Comparison of ENCODE assay signal across 8 mouse cellular contexts in the genomic region with DNA sequence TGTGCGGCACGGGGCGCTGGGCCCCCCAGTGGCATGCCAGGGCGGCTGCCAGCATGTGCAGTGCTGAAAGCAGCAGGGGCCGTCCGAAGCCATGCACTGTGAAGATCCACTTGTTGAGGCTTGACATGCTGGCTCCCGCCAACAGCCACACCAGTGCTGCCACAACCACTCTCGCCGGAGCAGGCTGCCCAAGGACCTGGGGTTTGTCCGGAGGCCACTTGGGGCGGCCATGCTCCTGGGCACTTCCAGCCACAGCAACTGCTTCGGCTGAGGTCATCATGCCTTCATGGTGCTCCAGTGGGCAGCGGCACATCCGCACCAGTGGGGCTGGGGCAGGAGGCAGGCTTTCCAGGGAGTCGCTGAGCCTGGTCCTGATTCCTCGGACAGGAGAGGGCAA. TPM values are rescaled to one million over a fixed set of nuclear protein-coding genes. Genes with fewer than 3 reads are reported as not detected.
DNase-seq lines count a peak whose midpoint lies in the region; ATAC-seq and TF ChIP-seq lines count a peak whose summit lies in the region.

No protein-coding gene starts in this region.

- H3K4me1 ChIP-seq in cortical plate, adult 2 months (ENCODE audit: control insufficient read depth, insufficient read depth, low read length): peaks cover 19% of the 10 kb centered on the region
- peaks cover 47% of the 10 kb centered on the region for H3K4me1 ChIP-seq in heart, embryonic 10.5 days

- no peak for ATAC-seq in CD4-positive, CD25-positive, alpha-beta regulatory T cell, adult 4 months

- H3K27me3 ChIP-seq in heart, embryonic 10.5 days (ENCODE audit: insufficient read depth, poor library complexity, severe bottlenecking): peaks cover 18% of the 10 kb centered on the region
- no peaks in the 10 kb centered on the region for H3K27me3 ChIP-seq in splenic B cell, adult 2 months (ENCODE audit: control insufficient read depth, insufficient read depth, low read length, poor library complexity, severe bottlenecking)

- TF ChIP-seq CTCF in cortical plate, adult 2 months (IDR thresholded peaks at IDR 0.05; ENCODE audit: extremely low read depth, insufficient read depth, low read length): no peak

- no peak for TF ChIP-seq POLR2A in cortical plate, adult 2 months (IDR thresholded peaks at IDR 0.05; ENCODE audit: extremely low read depth, insufficient read depth, low read length)

- H3K27ac ChIP-seq in cortical plate, adult 2 months (ENCODE audit: insufficient read depth, low read length): peak overlapping the region; percentile 85
- H3K27ac ChIP-seq in heart, embryonic 10.5 days: peak overlapping the region; percentile 83

- 3% methylated on average over 16 of the region's 16 CpGs for WGBS in heart, embryonic 10.5 days

- H3K4me3 ChIP-seq in cortical plate, adult 2 months (ENCODE audit: insufficient read depth, low read length): peak overlapping the region; percentile 94
- H3K4me3 ChIP-seq in heart, embryonic 10.5 days: peak overlapping the region; percentile 73

- H3K9me3 ChIP-seq in heart, embryonic 10.5 days: no peaks in the 10 kb centered on the region

- DNase-seq in CD4-positive, CD25-positive, alpha-beta regulatory T cell, adult 2 months (ENCODE audit: low read depth, low spot score): peak; percentile 30
- DNase-seq in B cell, adult 2 months: peak; percentile 38 to 42
- DNase-seq in heart, embryonic 10.5 days (ENCODE audit: low spot score): no peak
- DNase-seq in kidney, postnatal 25 days: peak; percentile 24 to 61
- peak; percentile 34 for DNase-seq in lung, postnatal 25 days (ENCODE audit: low spot score)
- peak; percentile 15 for DNase-seq in splenic B cell, adult 2 months (ENCODE audit: low read depth, low spot score)

- H3K36me3 ChIP-seq in heart, embryonic 10.5 days: peaks cover 8% of the 10 kb centered on the region
- no peaks in the 10 kb centered on the region for H3K36me3 ChIP-seq in splenic B cell, adult 2 months (ENCODE audit: control insufficient read depth, insufficient read depth, low read length, poor library complexity, severe bottlenecking)

RNA-seq across cellular contexts. Expression of a gene that starts 1.6 kb away (rescaled TPM):
- 1 to 10 TPM in 1 of 2 experiments, under 1 TPM in 1; 0.75 to 2.2 TPM for polyA plus RNA-seq in CD4-positive, CD25-positive, alpha-beta regulatory T cell, adult 4 months (2017; shearing (Covaris generic))
- 20.7 and 21.7 TPM in 2 replicates for polyA plus RNA-seq in cortical plate, adult 2 months (2012; rRNA removed)
- polyA plus RNA-seq in heart, embryonic 10.5 days (2016; fragmentation: Nextera tagmentation; extraction: Ambion mirVana): 4.4 and 6.2 TPM in 2 replicates

RNA-seq across cellular contexts. Expression of a gene that starts 17.8 kb away (rescaled TPM):
- polyA plus RNA-seq in CD4-positive, CD25-positive, alpha-beta regulatory T cell, adult 4 months (2017; shearing (Covaris generic)): under 1 TPM; 0.36 to 0.63 TPM
- 19.3 and 19.4 TPM in 2 replicates for polyA plus RNA-seq in cortical plate, adult 2 months (2012; rRNA removed)
- polyA plus RNA-seq in heart, embryonic 10.5 days (2016; fragmentation: Nextera tagmentation; extraction: Ambion mirVana): 13.6 and 16.1 TPM in 2 replicates

RNA-seq across cellular contexts. Expression of a gene that starts 18.0 kb away (rescaled TPM):
- not detected for polyA plus RNA-seq in CD4-positive, CD25-positive, alpha-beta regulatory T cell, adult 4 months (2017; shearing (Covaris generic))
- polyA plus RNA-seq in cortical plate, adult 2 months (2012; rRNA removed): 0.25 and 0.29 TPM in 2 replicates
- 0.31 and 0.33 TPM in 2 replicates for polyA plus RNA-seq in heart, embryonic 10.5 days (2016; fragmentation: Nextera tagmentation; extraction: Ambion mirVana)

RNA-seq across cellular contexts. Expression of a gene that starts 19.1 kb away (rescaled TPM):
- polyA plus RNA-seq in CD4-positive, CD25-positive, alpha-beta regulatory T cell, adult 4 months (2017; shearing (Covaris generic)): 10 to 100 TPM; 28.0 to 31.2 TPM
- polyA plus RNA-seq in cortical plate, adult 2 months (2012; rRNA removed): 32.0 and 33.7 TPM in 2 replicates
- polyA plus RNA-seq in heart, embryonic 10.5 days (2016; fragmentation: Nextera tagmentation; extraction: Ambion mirVana): 50.3 and 56.3 TPM in 2 replicates

RNA-seq across cellular contexts. Expression of a gene that starts 49.2 kb away (rescaled TPM):
- not detected for polyA plus RNA-seq in CD4-positive, CD25-positive, alpha-beta regulatory T cell, adult 4 months (2017; shearing (Covaris generic))
- 129 and 131 TPM in 2 replicates for polyA plus RNA-seq in cortical plate, adult 2 months (2012; rRNA removed)
- polyA plus RNA-seq in heart, embryonic 10.5 days (2016; fragmentation: Nextera tagmentation; extraction: Ambion mirVana): 0.11 and 0.29 TPM in 2 replicates
